Mouse (Mus musculus): Measurements from ENCODE around the gene 5430402E10Rik. TPM values are rescaled to one million over a fixed set of nuclear protein-coding genes. Genes with fewer than 3 reads are reported as not detected.

Gene 5430402E10Rik
- not detected for polyA plus RNA-seq (2017; shearing (Covaris generic))

GRCm38 (mm10) chrX:77924962-77925361 is at the start of gene 5430402E10Rik:
Gene 5430402E10Rik, minus strand, starts transcription at chrX:77925062.

Other genes with a start within 250 kb of the 5430402E10Rik start
- gene Prkx, start 128.8 kb downstream of the 5430402E10Rik start, polyA plus RNA-seq (2017; shearing (Covaris generic)), result 61.7 TPM
- gene Pbsn, start 71.4 kb downstream of the 5430402E10Rik start, polyA plus RNA-seq (2017; shearing (Covaris generic)), result not detected
- gene Gm14744, start 60.3 kb downstream of the 5430402E10Rik start, polyA plus RNA-seq (2017; shearing (Covaris generic)), result not detected
- gene Obp1a, start 166.3 kb upstream of the 5430402E10Rik start, polyA plus RNA-seq (2017; shearing (Covaris generic)), result not detected
- gene Gm5938, start 200.4 kb upstream of the 5430402E10Rik start, polyA plus RNA-seq (2017; shearing (Covaris generic)), result not detected